Mouse (Mus musculus) kidney, adult 9 months (tissue): Measurements from ENCODE around the gene Rabl6.

Experiments used
- DNase-seq: peaks from one replicate; pipeline ENCODE4 v3.0.0; 2022

Rabl6 gene

DNA sequence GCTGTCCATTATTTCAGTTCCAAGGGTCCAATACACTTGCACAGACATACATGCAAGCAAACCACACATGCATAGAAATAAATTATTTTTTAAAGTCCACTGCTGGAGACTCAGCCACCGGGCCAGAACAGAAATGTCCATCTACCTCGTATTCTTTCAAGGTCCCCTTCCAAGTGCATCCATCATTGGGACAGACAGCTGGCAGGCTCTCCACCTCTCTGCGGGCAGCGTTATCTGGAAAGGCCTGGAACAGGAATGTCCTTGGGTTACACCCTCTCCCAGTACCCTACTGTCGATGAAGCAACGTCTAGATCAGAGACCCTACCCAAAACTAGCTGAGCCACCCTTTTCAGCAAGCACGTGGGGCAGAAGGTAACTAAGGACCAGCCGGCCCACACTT, 71.8 kb downstream of the Rabl6 start:
- no peak for DNase-seq

GRCm38 (mm10) chr2:25534866-25535182, 73.5 kb downstream of the Rabl6 start:
- no peak for DNase-seq

DNA sequence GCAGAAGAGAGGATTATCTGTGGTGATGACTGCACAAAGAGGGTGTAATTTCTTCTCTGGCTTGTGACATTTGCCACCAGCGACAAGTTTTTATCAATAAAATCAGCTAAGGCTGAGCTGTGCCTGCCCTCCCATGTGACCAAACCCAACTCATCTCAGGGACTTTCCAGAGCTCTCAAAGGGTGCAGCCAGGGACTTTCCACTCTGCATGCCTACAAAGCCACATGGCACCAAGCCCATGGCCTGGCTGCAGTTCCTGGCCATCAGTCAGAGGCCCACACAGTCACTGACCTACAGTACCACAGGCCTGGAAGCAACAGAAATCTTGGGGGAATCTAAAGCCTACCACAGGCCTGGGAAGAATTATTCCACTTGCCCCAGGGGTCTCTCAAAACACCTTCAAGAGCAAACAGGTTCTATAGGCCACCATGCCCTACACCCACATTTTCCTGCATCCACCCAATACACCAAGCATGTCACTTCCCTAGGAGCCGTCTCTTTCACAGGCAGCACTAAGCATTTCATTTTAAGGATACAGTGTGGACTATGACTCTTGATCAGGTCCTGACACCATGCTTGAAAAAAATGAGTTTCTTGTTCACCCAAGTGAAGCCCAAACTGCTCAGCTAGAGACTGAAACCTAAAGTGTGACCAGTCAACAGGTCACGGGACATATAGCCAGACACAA, 74.0 kb downstream of the Rabl6 start:
- DNase-seq = peak; percentile 87

DNA sequence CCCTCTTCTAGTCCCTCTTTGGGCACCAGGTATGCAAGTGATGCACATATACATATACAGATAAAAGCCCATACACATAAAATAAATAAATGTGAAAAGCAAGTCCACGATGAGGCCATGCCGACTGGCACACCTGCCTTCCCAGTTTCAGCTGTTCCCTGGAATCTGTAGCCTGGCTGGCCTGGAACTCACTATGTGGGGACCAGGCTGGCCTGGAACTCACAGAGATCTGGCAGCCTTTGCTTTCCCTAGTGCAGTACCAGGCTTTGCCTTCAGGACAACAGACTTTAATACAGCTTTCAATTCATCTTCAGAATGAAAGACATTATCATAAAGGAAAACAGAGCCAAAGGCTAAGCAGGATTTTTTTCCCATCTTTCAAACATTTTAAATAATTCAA, 74.6 kb downstream of the Rabl6 start:
- DNase-seq = no peak
